In the genomic region with DNA sequence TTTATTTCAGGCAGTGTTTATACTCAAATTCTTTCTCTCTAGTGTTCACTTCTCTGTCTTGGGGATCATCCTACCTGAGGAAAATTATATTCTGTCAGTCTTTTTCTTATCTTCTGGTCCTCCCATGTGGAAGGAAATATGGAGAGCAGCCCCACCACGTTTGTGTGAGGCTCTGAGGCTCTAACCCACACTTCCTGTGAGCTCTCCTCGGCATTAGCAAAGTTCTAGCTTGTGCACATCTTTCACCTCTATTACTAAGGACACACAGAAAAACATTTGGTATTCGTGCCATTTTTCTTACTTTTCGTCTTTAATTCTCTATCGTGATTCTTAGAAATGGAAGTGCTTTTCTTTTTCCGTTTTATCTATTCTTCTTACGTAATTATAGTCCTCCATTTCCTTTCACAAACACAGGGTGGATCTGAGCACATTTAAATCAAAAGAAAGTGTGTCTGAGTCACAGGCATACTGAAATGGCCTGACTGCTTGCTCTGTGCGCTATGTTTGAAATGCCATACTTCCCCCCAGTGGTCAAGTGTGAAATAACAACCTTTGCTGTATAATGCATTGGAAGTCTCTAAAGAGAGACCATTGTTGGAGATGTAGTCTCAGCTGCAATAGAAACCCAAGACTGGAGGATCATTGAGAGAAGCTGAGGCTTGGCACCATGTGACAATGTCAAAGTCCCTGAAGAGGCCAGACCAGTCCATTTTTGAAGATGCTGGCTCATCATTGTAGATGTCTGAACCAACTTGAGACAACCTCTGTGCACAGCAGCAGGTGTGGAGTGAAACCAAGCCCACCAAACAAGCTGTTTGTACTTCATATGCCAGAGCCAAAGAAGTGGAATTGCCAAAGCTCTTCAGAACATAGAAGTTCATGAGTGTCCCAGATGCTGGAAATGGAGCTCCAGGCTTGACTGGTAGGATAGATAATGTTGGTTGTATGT, we compare ENCODE assay signal across 8 mouse cellular contexts. TPM values are rescaled to one million over a fixed set of nuclear protein-coding genes. Genes with fewer than 3 reads are reported as not detected.
DNase-seq lines count a peak whose midpoint lies in the region; ATAC-seq and TF ChIP-seq lines count a peak whose summit lies in the region.

No protein-coding gene starts in this region.

- dilution Hi-C loops in CH12.LX (cut with MboI; ENCODE audit: extremely low pct_ligation_motif_present, extremely low pct_unique_long_range_greater_than_20kb, low sequenced_read_pairs), result no loop called here

- peaks cover 0 to 5% of the 10 kb centered on the region in 2 experiments; a peak in 1 of 4 replicates for H3K4me1 ChIP-seq in CH12.LX (ENCODE audit: control insufficient read depth in 1 of 2, insufficient read depth in 2 of 2)
- no peaks in the 10 kb centered on the region for H3K4me1 ChIP-seq in embryonic facial prominence, embryonic 14.5 days (ENCODE audit: control insufficient read depth, insufficient read depth, low read length)
- no peaks in the 10 kb centered on the region for H3K4me1 ChIP-seq in heart, embryonic 10.5 days
- no peaks in the 10 kb centered on the region for H3K4me1 ChIP-seq in liver, adult 2 months (ENCODE audit: control insufficient read depth, insufficient read depth, low read length)

- no peaks in the 10 kb centered on the region for H3K9me3 ChIP-seq in CH12.LX (replicated peaks; ENCODE audit: low read length)
- no peaks in the 10 kb centered on the region for H3K9me3 ChIP-seq in embryonic facial prominence, embryonic 14.5 days (ENCODE audit: control insufficient read depth, low read length)
- no peaks in the 10 kb centered on the region for H3K9me3 ChIP-seq in heart, embryonic 10.5 days

- no peak for TF ChIP-seq POLR2A in CH12.LX (IDR thresholded peaks at IDR 0.05; ENCODE audit: low read depth, low read length)
- no peak for TF ChIP-seq POLR2A in liver, adult 2 months (IDR thresholded peaks at IDR 0.05; ENCODE audit: extremely low read depth, insufficient read depth, low read length)

- no peak overlapping the region for H3K27ac ChIP-seq in CH12.LX (ENCODE audit: insufficient read depth, low read depth)
- H3K27ac ChIP-seq in embryonic facial prominence, embryonic 14.5 days (replicated peaks; ENCODE audit: low read depth, low read length), result no peak overlapping the region
- no peak overlapping the region for H3K27ac ChIP-seq in heart, embryonic 10.5 days
- no peak overlapping the region for H3K27ac ChIP-seq in liver, adult 2 months (replicated peaks; ENCODE audit: insufficient read depth, low read depth, low read length)

- no peak overlapping the region for H3K4me2 ChIP-seq in CH12.LX (ENCODE audit: insufficient read depth, low read depth, poor library complexity, severe bottlenecking)
- no peak overlapping the region for H3K4me2 ChIP-seq in embryonic facial prominence, embryonic 14.5 days (ENCODE audit: low read depth, low read length)

- TF ChIP-seq EP300 in CH12.LX (IDR thresholded peaks at IDR 0.05; ENCODE audit: low read length), result no peak

- no peak overlapping the region for H3K4me3 ChIP-seq in CH12.LX (replicated peaks in 1 of 3; ENCODE audit: low read depth in 2 of 3, low read length in 2 of 3, poor library complexity in 1 of 3)
- H3K4me3 ChIP-seq in embryonic facial prominence, embryonic 14.5 days (ENCODE audit: low read depth, low read length), result no peak overlapping the region
- H3K4me3 ChIP-seq in heart, embryonic 10.5 days, result no peak overlapping the region
- no peak overlapping the region for H3K4me3 ChIP-seq in liver, adult 2 months (ENCODE audit: insufficient read depth, low read depth, low read length)

- H3K36me3 ChIP-seq in CH12.LX (replicated peaks in 1 of 2; ENCODE audit: control insufficient read depth in 1 of 2, insufficient read depth in 1 of 2, low read length in 1 of 2), result no peaks in the 10 kb centered on the region
- no peaks in the 10 kb centered on the region for H3K36me3 ChIP-seq in embryonic facial prominence, embryonic 14.5 days (ENCODE audit: control insufficient read depth, insufficient read depth, low read length)
- H3K36me3 ChIP-seq in heart, embryonic 10.5 days, result no peaks in the 10 kb centered on the region
- no peaks in the 10 kb centered on the region for H3K36me3 ChIP-seq in liver, adult 2 months (ENCODE audit: control insufficient read depth, insufficient read depth, low read length)

- ATAC-seq in embryonic facial prominence, embryonic 14.5 days (ENCODE audit: low read depth), result peak; percentile 92

- 23% methylated on average over 8 of the region's 8 CpGs for WGBS in embryonic facial prominence, embryonic 14.5 days
- WGBS in heart, embryonic 10.5 days, result 21% methylated on average over 8 of the region's 8 CpGs
- WGBS in liver, adult 2 months, result 23% methylated on average over 8 of the region's 8 CpGs

- TF ChIP-seq CTCF in CH12.LX (conservative IDR thresholded peaks at IDR 0.05 in 1 of 2, IDR thresholded peaks at IDR 0.05 in 1 of 2; ENCODE audit: low read depth in 2 of 2, low read length in 2 of 2), result peak; percentile 84 to 92
- peak; percentile 58 for TF ChIP-seq CTCF in liver, adult 2 months (IDR thresholded peaks at IDR 0.05; ENCODE audit: low read depth, low read length)

- no peaks in the 10 kb centered on the region for H3K27me3 ChIP-seq in CH12.LX (replicated peaks)
- no peaks in the 10 kb centered on the region for H3K27me3 ChIP-seq in embryonic facial prominence, embryonic 14.5 days (replicated peaks; ENCODE audit: control insufficient read depth, insufficient read depth, low read length)
- H3K27me3 ChIP-seq in heart, embryonic 10.5 days (ENCODE audit: insufficient read depth, poor library complexity, severe bottlenecking), result no peaks in the 10 kb centered on the region
- H3K27me3 ChIP-seq in liver, adult 2 months (ENCODE audit: control insufficient read depth, insufficient read depth, low read length), result no peaks in the 10 kb centered on the region

- peak; percentile 86 for DNase-seq in CH12.LX (ENCODE audit: extremely low read depth)
- DNase-seq in adrenal gland, postnatal 36 days, result peak; percentile 38 to 68
- peak; percentile 88 for DNase-seq in embryonic facial prominence, embryonic 14.5 days (ENCODE audit: low spot score)
- peak; percentile 77 for DNase-seq in heart, embryonic 10.5 days (ENCODE audit: low spot score)
- DNase-seq in kidney, adult 9 months, result peak; percentile 80
- peak; percentile 58 for DNase-seq in liver, adult 2 months (ENCODE audit: extremely low read depth, low read depth, low spot score)
- peak; percentile 57 to 67 for DNase-seq in natural killer cell, adult 2 months (ENCODE audit: low spot score in 2 of 2)
- DNase-seq in thymus, adult 18-20 months, result peak; percentile 17 to 53

- TF ChIP-seq RAD21 in CH12.LX (IDR thresholded peaks at IDR 0.05; ENCODE audit: low read depth, low read length), result peak; percentile 93

- H3K79me2 ChIP-seq in CH12.LX (replicated peaks; ENCODE audit: control insufficient read depth, extremely low read depth, insufficient read depth, poor library complexity, severe bottlenecking), result no peaks in the 10 kb centered on the region
- H3K79me2 ChIP-seq in liver, adult 2 months (ENCODE audit: control insufficient read depth, insufficient read depth, low read length), result no peaks in the 10 kb centered on the region

- H3K9ac ChIP-seq in CH12.LX (ENCODE audit: insufficient read depth, low read depth), result no peak overlapping the region
- no peak overlapping the region for H3K9ac ChIP-seq in embryonic facial prominence, embryonic 14.5 days (ENCODE audit: low read depth, low read length)
- H3K9ac ChIP-seq in liver, adult 2 months (ENCODE audit: low read depth, low read length), result no peak overlapping the region

- in situ Hi-C loops in CH12.LX (cut with MboI; ENCODE audit: low pct_ligation_motif_present, low pct_unique_long_range_greater_than_20kb, low sequenced_read_pairs), result no loop called here

TF ChIP-seq in CH12.LX, 34 proteins besides CTCF, POLR2A, EP300 and RAD21:
- TF ChIP-seq RCOR1 (conservative IDR thresholded peaks at IDR 0.05; ENCODE audit: low read depth, low read length), result no peak
- TF ChIP-seq MEF2A (IDR thresholded peaks at IDR 0.05; ENCODE audit: borderline replicate concordance, low read depth, low read length), result no peak
- TF ChIP-seq CHD2 (IDR thresholded peaks at IDR 0.05; ENCODE audit: low read length), result no peak
- TF ChIP-seq MAFK (IDR thresholded peaks at IDR 0.05; ENCODE audit: insufficient replicate concordance, low read length), result no peak
- TF ChIP-seq ZC3H11A (IDR thresholded peaks at IDR 0.05; ENCODE audit: low read depth, low read length), result peak; percentile 58
- TF ChIP-seq SMC3 (IDR thresholded peaks at IDR 0.05; ENCODE audit: low read depth, low read length), result peak; percentile 86
- TF ChIP-seq POLR2AphosphoS2 (IDR thresholded peaks at IDR 0.05; ENCODE audit: low read depth, low read length), result no peak
TF ChIP-seq in CH12.LX: peak in this region for 2.

RNA-seq across cellular contexts. Expression of a gene that starts 52.1 kb away (rescaled TPM):
- 4.0 and 5.6 TPM in 2 replicates for total RNA-seq in CH12.LX (2012; rRNA removed)
- 2.7 and 3.5 TPM in 2 replicates for total RNA-seq in CH12.LX (2014; rRNA removed)
- 51.4 and 59.9 TPM in 2 replicates for polyA plus RNA-seq in CH12.LX (2012; ENCODE audit: insufficient read length, low read depth)
- 1 to 10 TPM; 2.5 to 4.1 TPM for total RNA-seq in adrenal gland, postnatal 36 days (2021)
- polyA plus RNA-seq in embryonic facial prominence, embryonic 14.5 days (2014; fragmentation: Nextera tagmentation; extraction: Ambion mirVana), result 3.1 and 3.3 TPM in 2 replicates
- polyA plus RNA-seq in heart, embryonic 10.5 days (2016; fragmentation: Nextera tagmentation; extraction: Ambion mirVana), result 0.77 and 0.89 TPM in 2 replicates
- 0.65 and 0.87 TPM in 2 replicates for total RNA-seq in liver, adult 2 months (2014; rRNA removed)
- polyA plus RNA-seq in liver, adult 2 months (2012; rRNA removed), result 0.44 and 0.64 TPM in 2 replicates

Comparison
In these comparisons a context has a peak if more than half of its experiments do, and no peak if none do; other contexts are left out.
1. DNase-seq: peak in every context shown above with its lines; median percentile 88 in embryonic facial prominence, embryonic 14.5 days; 86 in CH12.LX; 80 in kidney, adult 9 months; 77 in heart, embryonic 10.5 days; 62 in natural killer cell, adult 2 months; 58 in liver, adult 2 months; 53 in adrenal gland, postnatal 36 days; 35 in thymus, adult 18-20 months.
2. RNA of a gene that starts 52.1 kb away (polyA plus RNA-seq): 51.4 to 59.9 TPM in CH12.LX; 3.1 to 3.3 TPM in embryonic facial prominence, embryonic 14.5 days, 0.77 to 0.89 TPM in heart, embryonic 10.5 days and 0.44 to 0.64 TPM in liver, adult 2 months; every median in the first group is over 10 times any median in the second.